Mouse (Mus musculus) heart, embryonic 10.5 days (tissue): ENCODE data around the gene Hadhb. TPM values are rescaled to one million over a fixed set of nuclear protein-coding genes. Genes with fewer than 3 reads are reported as not detected.
A peak's percentile ranks its signal among the peaks of the same experiment; 100 is the strongest.

Source experiments
- DNase-seq: peaks from one replicate; pipeline ENCODE4 v3.0.0-alpha.2; 2017; ENCODE audit warnings: low spot score
- H3K27ac ChIP-seq: fragments of 300-500 bp; sonication (generic); 2 replicates; pipeline ENCODE4 v1.5.1; 2016; ENCODE audit warnings: mild to moderate bottlenecking
- H3K27me3 ChIP-seq: fragments of 300-500 bp; sonication (generic); 2 replicates; pipeline ENCODE4 v1.6.1; 2016; ENCODE audit warnings: mild to moderate bottlenecking; ENCODE audit not compliant: poor library complexity, insufficient read depth, severe bottlenecking
- H3K36me3 ChIP-seq: fragments of 300-500 bp; sonication (generic); 2 replicates; pipeline ENCODE4 v1.6.1; 2016; ENCODE audit warnings: mild to moderate bottlenecking, moderate library complexity
- H3K4me1 ChIP-seq: fragments of 300-500 bp; sonication (generic); 2 replicates; pipeline ENCODE4 v1.6.1; 2016; ENCODE audit warnings: mild to moderate bottlenecking
- H3K4me3 ChIP-seq: fragments of 300-500 bp; sonication (generic); 2 replicates; pipeline ENCODE4 v1.5.1; 2016; ENCODE audit warnings: mild to moderate bottlenecking, moderate library complexity
- H3K9me3 ChIP-seq: fragments of 300-500 bp; sonication (generic); 2 replicates; pipeline ENCODE4 v1.6.1; 2016; ENCODE audit warnings: mild to moderate bottlenecking, moderate library complexity
- WGBS: fragments of 180-500 bp; shearing (Covaris S2); methylation state at CpG from one replicate; pipeline ENCODE4 v1.1.7; 2016; 5-methylcytosine and 5-hydroxymethylcytosine counted together
- polyA plus RNA-seq: library from polyadenylated mRNA; unstranded; fragments of >200 nt; fragmentation: Nextera tagmentation; extraction: Ambion mirVana; gene quantifications from 2 replicates; pipeline ENCODE4 v1.2.1, GENCODE M21; 2016

Gene Hadhb
- polyA plus RNA-seq, 1 experiment from 2014 or later: 207 TPM

DNA sequence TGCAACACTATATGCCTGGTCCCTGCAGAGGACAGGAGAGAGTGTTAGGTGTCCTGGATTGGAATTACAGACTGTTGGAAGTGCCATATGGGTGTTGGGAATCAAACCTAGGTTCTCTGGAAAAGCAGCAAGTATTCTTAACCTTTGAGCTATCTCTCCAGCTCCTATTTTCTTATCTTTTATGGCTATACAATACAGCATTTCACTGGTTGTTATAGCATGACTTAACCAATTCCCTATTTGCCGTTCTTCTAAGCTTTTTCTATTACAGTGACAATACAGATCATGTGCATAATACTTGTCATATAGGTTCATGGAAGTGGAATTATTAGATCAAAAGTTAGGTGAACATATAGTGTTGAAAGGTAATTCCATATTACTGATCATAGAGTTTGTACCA, 6.8 kb downstream of the Hadhb start:
- H3K27me3 ChIP-seq: no peaks in the 10 kb centered on the region
- H3K4me3 ChIP-seq: no peak overlapping the region
- peaks cover 7% of the 10 kb centered on the region; the same call in 1 of the 2 replicates for H3K4me1 ChIP-seq
- H3K9me3 ChIP-seq: no peaks in the 10 kb centered on the region
- no peak overlapping the region for H3K27ac ChIP-seq
- WGBS: 95% methylated on average over 1 of the region's 1 CpGs
- peaks cover 27% of the 10 kb centered on the region for H3K36me3 ChIP-seq
- no peak for DNase-seq

DNA sequence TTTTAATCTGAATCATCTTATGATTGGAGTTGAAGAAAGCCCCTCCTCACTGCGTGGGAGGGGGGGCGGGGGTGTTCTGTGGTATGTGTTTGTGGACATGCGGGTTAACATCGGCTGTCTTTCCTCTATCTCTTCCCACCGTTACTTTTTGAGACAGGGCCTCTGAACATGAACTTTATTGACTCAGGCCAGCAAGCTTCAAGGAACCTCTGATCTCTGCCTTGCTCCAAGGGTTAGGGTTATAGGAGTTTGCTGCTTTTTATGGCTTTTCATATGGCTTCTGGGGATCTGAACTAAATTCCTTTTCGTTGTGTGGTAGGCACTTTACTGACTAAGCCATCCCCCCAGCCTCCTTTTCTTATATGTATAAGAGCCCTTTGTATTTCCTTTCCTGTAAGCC, 7.3 kb downstream of the Hadhb start:
- Histone ChIP-seq H3K27me3 (no peaks in the 10 kb centered on the region), H3K27ac (no peak overlapping the region), H3K4me3 (no peak overlapping the region), H3K9me3 (no peaks in the 10 kb centered on the region), H3K36me3 (peaks cover 31% of the 10 kb centered on the region), H3K4me1 (peaks cover 7% of the 10 kb centered on the region; the same call in 1 of the 2 replicates)
- DNase-seq: no peak
- 87% methylated on average over 6 of the region's 6 CpGs for WGBS

DNA sequence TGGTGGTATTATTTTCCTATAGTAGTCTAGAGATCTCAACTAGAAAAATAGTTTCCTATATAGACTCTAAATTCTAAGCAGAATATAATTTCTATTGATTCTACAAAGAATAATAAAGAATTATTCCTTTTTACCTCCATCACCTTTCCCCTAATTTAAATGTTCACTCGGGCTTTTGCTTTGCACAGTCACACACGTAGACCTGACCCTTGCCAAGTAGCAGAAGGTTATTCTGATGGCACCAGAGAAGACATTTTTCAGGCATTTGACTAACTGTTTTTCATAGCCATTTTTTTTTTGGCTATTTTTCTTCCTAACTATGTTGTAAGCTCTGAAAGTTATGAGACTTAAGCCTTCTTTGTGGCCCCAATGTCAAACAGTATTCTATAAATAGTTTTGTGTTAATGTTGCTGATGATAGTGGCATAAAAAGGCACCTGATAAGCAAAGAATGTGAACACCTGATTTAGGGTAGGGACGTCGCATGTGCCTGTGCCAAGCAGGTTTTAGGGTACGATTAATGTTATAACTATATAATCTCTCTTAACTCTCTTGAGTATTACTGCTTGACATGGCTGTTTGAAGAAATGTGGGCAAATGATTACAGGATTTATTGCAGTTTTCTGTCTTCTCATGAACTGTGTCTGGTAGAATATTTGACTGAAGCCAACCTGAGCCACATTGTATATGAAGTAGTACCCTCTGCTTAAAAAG, 10.3 kb downstream of the Hadhb start:
- H3K4me3 ChIP-seq: no peak overlapping the region
- H3K36me3 ChIP-seq: peaks cover 55% of the 10 kb centered on the region
- DNase-seq: no peak
- WGBS: 77% methylated on average over 5 of the region's 5 CpGs
- 0 out of 2 replicates have a peak, but pooled peaks cover 7% of the 10 kb centered on the region for H3K4me1 ChIP-seq
- H3K9me3 ChIP-seq: no peaks in the 10 kb centered on the region
- H3K27ac ChIP-seq: no peak overlapping the region
- no peaks in the 10 kb centered on the region for H3K27me3 ChIP-seq

DNA sequence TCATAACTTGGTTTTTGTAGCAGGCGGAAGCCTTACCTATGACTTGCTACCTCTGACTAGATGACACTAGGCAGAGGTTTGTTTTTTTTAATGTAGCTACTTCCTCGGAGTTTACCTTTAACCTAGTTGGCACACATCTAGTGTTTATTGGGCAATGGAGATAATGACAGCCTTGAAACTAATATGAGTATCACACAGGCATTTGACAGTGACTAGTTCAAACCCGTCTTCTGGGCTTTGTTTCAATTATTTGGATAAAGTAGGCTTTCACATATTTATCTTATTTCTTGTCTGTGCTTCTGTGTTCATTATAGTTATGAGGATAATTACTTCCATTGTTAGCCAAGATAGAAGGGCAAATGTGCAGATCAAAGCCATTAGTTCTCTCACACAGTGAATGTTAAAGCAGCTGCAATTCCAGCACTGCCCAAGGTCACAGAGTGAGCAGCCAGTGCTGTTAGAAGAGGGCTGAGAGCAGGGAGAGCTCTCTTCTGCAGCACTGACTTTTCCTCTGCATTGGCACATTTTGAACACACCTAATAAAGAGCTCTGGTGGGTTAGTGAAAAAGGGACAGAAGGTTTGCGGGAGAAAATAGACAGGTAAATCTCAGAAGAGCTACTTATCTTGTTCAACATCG, 15.4 kb downstream of the Hadhb start:
- Histone ChIP-seq H3K36me3 (peaks cover 68% of the 10 kb centered on the region), H3K4me3 (no peak overlapping the region), H3K27me3 (no peaks in the 10 kb centered on the region), H3K27ac (0 out of 2 replicates have a peak overlapping the region, but pooled peaks have one; percentile 47), H3K9me3 (no peaks in the 10 kb centered on the region), H3K4me1 (peaks cover 24% of the 10 kb centered on the region)
- WGBS: 83% methylated on average over 5 of the region's 5 CpGs
- DNase-seq: no peak

DNA sequence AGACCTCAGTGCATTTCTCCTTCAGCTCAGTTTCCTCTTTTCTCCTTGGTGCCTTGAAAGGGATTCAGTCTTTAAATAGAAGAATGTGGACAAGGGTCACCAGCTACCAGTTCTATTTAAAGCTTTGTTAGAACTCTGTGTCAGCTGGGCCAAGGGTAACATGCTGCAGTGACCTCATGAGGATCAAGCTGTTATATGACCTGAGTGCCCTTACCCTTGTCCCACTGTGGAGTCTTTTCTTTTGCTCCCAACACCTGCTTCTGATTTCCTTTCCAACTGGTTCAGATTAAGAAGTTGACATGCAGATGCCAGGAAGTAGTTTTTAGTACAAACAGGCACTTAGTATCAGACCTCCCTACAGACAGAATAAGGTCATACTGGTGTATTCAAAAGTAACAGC, 17.1 kb downstream of the Hadhb start:
- Histone ChIP-seq H3K27ac (peak overlapping the region; percentile 77), H3K27me3 (no peaks in the 10 kb centered on the region), H3K4me1 (peaks cover 21% of the 10 kb centered on the region), H3K4me3 (no peak overlapping the region), H3K9me3 (no peaks in the 10 kb centered on the region), H3K36me3 (peaks cover 71% of the 10 kb centered on the region)
- DNase-seq: no peak

DNA sequence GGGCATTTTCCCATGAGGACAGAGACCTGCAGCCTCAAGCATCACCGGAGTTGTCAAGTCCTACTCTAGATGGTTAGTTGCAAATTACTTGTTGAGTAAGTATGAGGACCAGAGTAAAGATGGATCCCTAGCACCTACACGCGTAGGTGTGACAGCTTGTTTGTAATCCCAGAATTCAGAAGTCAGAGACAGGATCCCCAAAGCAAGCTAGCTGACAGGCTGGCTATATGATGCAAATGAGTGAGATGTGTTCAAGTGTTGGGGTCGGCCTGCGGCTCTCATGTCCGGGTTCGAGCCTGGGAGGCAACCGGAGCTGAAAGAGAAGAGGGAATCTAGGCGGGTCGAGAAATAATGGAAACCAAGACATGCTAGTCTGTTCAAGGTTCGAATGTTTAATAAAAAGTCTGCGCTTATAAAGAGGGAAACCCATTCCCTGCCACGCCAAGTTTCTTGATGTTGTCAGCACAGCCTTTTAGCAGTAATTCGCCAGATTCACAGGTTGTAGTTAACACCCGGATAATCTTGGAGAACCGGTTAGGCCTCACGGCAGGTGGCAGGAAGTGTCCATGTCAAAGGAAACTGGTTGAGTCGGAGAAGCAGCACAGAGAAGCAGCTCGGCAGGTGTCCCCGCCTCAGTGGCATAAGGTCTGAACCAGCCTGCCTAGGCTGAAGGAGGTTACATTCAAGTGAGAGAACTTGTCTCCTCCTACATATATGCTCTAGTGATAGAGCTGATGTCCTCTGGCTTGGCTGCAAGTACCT, 18.1 kb downstream of the Hadhb start:
- H3K27ac ChIP-seq: peak overlapping the region; percentile 77; the same call in 1 of the 2 replicates
- peaks cover 71% of the 10 kb centered on the region for H3K36me3 ChIP-seq
- DNase-seq: no peak

DNA sequence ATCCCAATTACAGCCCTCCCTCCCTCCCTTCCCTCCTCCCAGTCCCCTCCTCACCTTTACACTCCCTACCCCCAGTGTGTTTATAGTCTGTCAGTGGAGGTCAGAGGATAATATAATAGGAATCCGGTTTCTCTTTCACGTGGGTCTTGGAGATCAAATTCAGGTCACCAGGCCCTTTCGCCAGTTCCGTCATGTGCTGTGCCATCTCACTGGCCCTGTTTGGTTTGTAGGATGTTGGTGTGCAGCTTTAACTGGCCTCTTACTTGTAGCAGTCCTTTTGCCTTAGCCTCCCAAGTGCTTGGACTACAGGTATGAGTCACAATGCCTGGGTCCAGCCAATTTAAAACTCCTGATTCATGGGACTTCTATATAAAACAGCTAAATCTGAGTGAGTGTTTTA, 20.8 kb downstream of the Hadhb start:
- WGBS: 83% methylated on average over 4 of the region's 4 CpGs
- Histone ChIP-seq H3K27me3 (no peaks in the 10 kb centered on the region), H3K9me3 (no peaks in the 10 kb centered on the region), H3K4me3 (no peak overlapping the region), H3K4me1 (peaks cover 15% of the 10 kb centered on the region), H3K27ac (no peak overlapping the region), H3K36me3 (peaks cover 75% of the 10 kb centered on the region)
- no peak for DNase-seq

More for the DNA sequence above, 18.1 kb downstream of the Hadhb start:
- Histone ChIP-seq H3K4me1 (peaks cover 21% of the 10 kb centered on the region), H3K9me3 (no peaks in the 10 kb centered on the region), H3K27me3 (no peaks in the 10 kb centered on the region), H3K4me3 (no peak overlapping the region)
- 46% methylated on average over 20 of the region's 20 CpGs for WGBS

DNA sequence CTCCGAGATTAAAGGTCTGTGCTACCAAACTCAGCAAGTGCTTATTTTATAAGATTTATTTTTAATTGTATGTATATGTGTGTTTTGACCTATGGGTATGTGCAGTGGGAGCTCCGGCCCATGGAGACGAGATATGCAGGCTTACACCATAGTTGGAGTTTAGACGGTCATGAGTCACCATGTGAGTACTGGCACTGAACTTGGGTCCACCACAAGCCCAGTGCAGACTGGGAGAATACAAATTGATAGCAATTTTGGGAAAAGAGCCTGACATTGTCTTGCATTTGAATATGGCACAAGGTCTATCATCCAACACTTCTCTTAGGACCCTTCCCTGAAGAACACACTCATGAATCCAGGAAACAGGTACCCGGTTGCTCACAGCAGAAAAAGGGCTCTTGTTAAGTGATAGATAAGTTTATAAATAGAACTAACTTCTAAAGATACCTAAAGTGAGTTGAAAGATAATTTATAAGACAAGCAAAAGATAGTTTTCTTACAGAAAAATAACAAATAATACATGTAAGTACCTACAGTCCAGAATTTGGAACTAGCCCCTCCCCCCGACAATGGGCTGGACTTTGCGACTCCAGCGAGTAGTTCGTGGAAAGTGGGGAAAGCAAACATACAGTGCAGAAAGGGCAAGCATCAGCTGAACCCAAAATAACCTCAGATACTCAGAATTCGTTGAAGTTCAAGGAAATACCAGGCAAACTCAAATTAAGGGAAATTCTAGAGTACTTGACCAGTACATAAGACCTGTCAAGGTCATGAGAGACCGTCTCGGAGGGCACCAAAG, 32.8 kb downstream of the Hadhb start:
- H3K27me3 ChIP-seq: no peaks in the 10 kb centered on the region
- no peak for DNase-seq
- H3K36me3 ChIP-seq: peaks cover 49% of the 10 kb centered on the region
- no peak overlapping the region for H3K27ac ChIP-seq
- H3K9me3 ChIP-seq: no peaks in the 10 kb centered on the region
- H3K4me3 ChIP-seq: no peak overlapping the region
- no peaks in the 10 kb centered on the region for H3K4me1 ChIP-seq
- 89% methylated on average over 12 of the region's 12 CpGs for WGBS

DNA sequence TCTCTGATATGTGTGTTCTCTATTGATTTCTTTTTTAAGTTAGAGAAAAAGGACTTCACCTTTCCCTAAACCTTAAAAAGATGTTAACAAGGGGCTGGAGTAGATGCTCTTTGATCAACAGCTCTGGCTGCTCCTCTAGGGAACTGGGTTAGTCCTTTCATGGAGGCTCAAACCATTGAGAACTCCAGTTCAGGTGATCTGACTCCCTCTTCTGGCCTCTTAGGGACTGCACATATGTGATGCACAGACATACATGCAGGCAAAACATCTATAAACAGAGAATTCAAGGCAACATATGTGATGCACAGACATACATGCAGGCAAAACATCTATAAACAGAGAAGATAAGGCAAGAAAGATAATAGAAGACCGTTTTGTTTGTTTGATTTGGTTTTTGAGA, 37.4 kb downstream of the Hadhb start:
- Histone ChIP-seq H3K9me3 (no peaks in the 10 kb centered on the region), H3K27ac (no peak overlapping the region), H3K4me1 (peaks cover 6% of the 10 kb centered on the region; the same call in 1 of the 2 replicates), H3K36me3 (peaks cover 17% of the 10 kb centered on the region), H3K27me3 (no peaks in the 10 kb centered on the region), H3K4me3 (no peak overlapping the region)
- WGBS: 75% methylated on average over 1 of the region's 1 CpGs
- no peak for DNase-seq

DNA sequence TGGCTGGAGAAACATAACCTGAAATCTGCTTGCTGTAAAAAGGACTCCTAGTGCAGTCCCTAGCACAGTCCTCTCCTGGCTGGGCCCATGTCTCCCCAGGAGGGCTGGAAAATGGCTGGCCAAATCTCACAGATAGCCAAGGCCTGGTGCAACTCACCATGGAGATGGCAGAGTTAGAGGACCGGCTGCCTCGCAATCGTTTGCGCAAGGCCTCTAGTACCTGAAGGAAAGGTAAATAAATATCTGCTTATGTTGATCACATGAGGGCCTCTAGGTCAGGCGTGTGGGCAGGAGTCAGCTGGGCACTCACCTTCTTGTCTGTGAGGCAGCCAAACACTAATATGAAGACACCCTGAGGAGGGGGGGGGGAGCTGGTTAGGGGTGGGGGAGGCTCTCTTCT, 40.3 kb downstream of the Hadhb start:
- Histone ChIP-seq H3K9me3 (no peaks in the 10 kb centered on the region), H3K27ac (no peak overlapping the region), H3K4me3 (no peak overlapping the region), H3K4me1 (peaks cover 10% of the 10 kb centered on the region), H3K36me3 (peaks cover 4% of the 10 kb centered on the region; the same call in 1 of the 2 replicates), H3K27me3 (no peaks in the 10 kb centered on the region)
- DNase-seq: no peak
- 83% methylated on average over 5 of the region's 5 CpGs for WGBS

DNA sequence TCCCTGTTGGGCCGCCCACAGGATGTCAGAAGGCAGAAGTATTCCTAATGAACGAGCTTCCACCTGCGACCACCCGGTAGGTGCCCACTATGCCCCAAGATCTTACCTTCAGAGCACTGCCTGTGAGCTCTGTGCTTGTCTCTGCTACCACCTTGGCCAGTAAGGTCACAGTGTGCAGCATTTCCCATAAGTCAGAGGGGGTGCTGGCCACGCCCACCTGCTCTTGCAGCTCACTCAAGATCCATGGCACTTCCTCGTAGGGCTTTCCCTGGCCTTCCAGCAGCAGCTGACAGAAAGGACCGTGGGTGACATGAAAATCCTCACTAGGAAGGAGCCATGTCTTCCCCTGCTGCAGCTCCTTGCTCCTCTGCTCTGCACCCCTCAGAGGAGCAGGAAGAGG, 43.2 kb downstream of the Hadhb start:
- H3K36me3 ChIP-seq: no peaks in the 10 kb centered on the region
- no peaks in the 10 kb centered on the region for H3K27me3 ChIP-seq

DNA sequence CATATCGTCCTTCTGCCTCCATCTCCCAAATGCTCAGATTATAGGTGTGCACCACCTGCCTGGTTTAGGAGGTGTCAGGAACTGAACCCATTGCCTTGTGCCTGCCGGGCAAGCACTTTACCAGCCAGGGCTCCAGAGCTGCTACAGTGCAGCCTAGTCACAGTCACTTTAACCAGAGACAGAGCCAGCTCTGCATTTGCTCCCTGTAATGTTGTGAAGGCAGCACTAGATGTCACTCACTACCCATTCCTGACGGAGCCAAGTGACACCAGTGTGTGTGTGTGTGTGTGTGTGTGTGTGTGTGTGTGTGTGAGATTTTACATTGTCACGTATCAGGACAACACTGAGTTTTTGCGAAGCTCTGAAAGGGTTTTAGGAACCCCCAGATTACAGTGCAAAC, 46.5 kb downstream of the Hadhb start:
- H3K36me3 ChIP-seq: no peaks in the 10 kb centered on the region
- H3K27me3 ChIP-seq: no peaks in the 10 kb centered on the region
- no peak for DNase-seq
- 38% methylated on average over 5 of the region's 5 CpGs for WGBS
- H3K4me3 ChIP-seq: no peak overlapping the region
- H3K9me3 ChIP-seq: no peaks in the 10 kb centered on the region
- H3K4me1 ChIP-seq: peaks cover 4% of the 10 kb centered on the region; the same call in 1 of the 2 replicates
- no peak overlapping the region for H3K27ac ChIP-seq

More for the DNA sequence above, 43.2 kb downstream of the Hadhb start:
- 62% methylated on average over 7 of the region's 7 CpGs for WGBS
- Histone ChIP-seq H3K27ac (no peak overlapping the region), H3K4me1 (peaks cover 10% of the 10 kb centered on the region), H3K4me3 (no peak overlapping the region), H3K9me3 (no peaks in the 10 kb centered on the region)
- DNase-seq: no peak
